Mouse (Mus musculus) thymus, adult 2 months (tissue): ENCODE data around the gene Grik5. TPM values are rescaled to one million over a fixed set of nuclear protein-coding genes. Genes with fewer than 3 reads are reported as not detected.
"Not testable (repeated sequence)": the region's sequence is repeated elsewhere in the genome, so short reads cannot be mapped to it uniquely, and the experiment has no call there.

Source experiments
- DNase-seq: peaks from one replicate; pipeline ENCODE4 v3.0.0; 2021
- H3K27ac ChIP-seq: fragments of 200-500 bp; 2 replicates; pipeline ENCODE4 v1.5.1; 2012; ENCODE audit warnings: low read length, control low read depth; ENCODE audit not compliant: control insufficient read depth, insufficient read depth
- H3K27me3 ChIP-seq: fragments of 200-500 bp; 2 replicates; pipeline ENCODE4 v1.6.1; 2012; ENCODE audit warnings: mild to moderate bottlenecking, low read length, moderate library complexity, mixed read lengths; ENCODE audit not compliant: control insufficient read depth, insufficient read depth
- H3K36me3 ChIP-seq: fragments of 200-500 bp; 2 replicates; pipeline ENCODE4 v1.6.1; 2012; ENCODE audit warnings: mild to moderate bottlenecking, low read length, moderate library complexity; ENCODE audit not compliant: control insufficient read depth, insufficient read depth
- H3K4me1 ChIP-seq: fragments of 200-500 bp; replicated peaks from 2 replicates; pipeline ENCODE4 v1.6.1; 2012; ENCODE audit warnings: low read length; ENCODE audit not compliant: control insufficient read depth, insufficient read depth
- H3K4me3 ChIP-seq: fragments of 200-500 bp; 2 replicates; pipeline ENCODE4 v1.5.1; 2012; ENCODE audit warnings: mild to moderate bottlenecking, low read length, control low read depth, moderate library complexity; ENCODE audit not compliant: control insufficient read depth, insufficient read depth
- CTCF ChIP-seq: fragments of 200-500 bp; IDR thresholded peaks from 2 replicates; pipeline ENCODE4 v1.5.1; 2012; ENCODE audit warnings: mild to moderate bottlenecking, control low read depth, low read length, moderate library complexity, borderline replicate concordance; ENCODE audit not compliant: control insufficient read depth, poor library complexity, insufficient read depth; ENCODE audit errors: extremely low read depth
- POLR2A ChIP-seq: fragments of 200-500 bp; IDR thresholded peaks from 2 replicates; pipeline ENCODE4 v1.6.1; 2012; ENCODE audit warnings: mild to moderate bottlenecking, low read length, control low read depth, moderate library complexity; ENCODE audit not compliant: control insufficient read depth, poor library complexity, insufficient read depth; ENCODE audit errors: extremely low read depth
- WGBS: fragments of 180-500 bp; shearing (Covaris S2); methylation state at CpG from one replicate; pipeline ENCODE4 v1.1.7; 2018; 5-methylcytosine and 5-hydroxymethylcytosine counted together
- polyA plus RNA-seq: library from polyadenylated mRNA; depleted of rRNA; stranded (reverse); fragments of >200 nt; gene quantifications from 2 replicates; pipeline ENCODE4 v1.2.3, GENCODE M21; 2012

The Grik5 gene
- polyA plus RNA-seq, 1 experiment: 19.1 TPM

DNA sequence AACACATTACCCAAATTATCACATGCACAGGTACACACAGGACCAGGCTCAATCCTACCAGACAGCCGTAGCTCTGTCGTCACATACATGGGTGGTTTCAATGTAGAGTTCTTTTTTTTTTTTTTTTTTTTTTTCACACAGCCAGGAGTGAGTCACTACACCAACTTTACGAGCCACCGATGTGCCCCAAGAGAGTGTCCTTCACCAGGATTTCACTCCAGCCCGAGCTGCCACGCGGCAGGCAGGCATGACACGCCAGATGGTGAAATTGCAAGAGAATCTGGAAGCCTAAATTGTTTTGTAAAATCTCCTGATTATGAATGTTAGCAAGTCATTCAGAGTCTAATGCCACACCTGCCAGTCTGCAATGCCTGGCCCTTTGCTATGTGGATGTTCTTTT, 24.8 kb downstream of the Grik5 start:
- Histone ChIP-seq H3K4me3 (no peak overlapping the region), H3K27me3 (no peaks in the 10 kb centered on the region), H3K36me3 (no peaks in the 10 kb centered on the region), H3K4me1 (no peaks in the 10 kb centered on the region), H3K27ac (no peak overlapping the region)
- TF ChIP-seq POLR2A (no peak), CTCF (no peak)
- no peak for DNase-seq
- WGBS: 97% methylated on average over 8 of the region's 8 CpGs

DNA sequence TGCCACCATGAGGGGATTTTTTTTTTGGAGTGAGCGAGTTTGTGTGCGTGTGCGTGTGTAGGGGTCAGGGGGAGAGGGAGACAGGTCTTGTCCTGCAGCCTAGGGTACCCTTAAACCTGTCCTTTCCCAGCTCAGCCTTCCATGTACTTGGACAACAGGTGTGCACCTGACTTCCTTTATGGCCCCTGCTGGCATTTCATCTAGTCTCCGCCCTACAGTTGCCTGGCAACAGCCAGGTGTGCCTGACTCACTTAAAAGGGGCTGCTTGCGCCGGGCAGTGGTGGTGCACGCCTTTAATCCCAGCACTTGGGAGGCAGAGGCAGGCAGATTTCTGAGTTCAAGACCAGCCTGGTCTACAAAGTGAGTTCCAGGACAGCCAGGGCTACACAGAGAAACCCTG, 27.5 kb downstream of the Grik5 start:
- DNase-seq, H3K27ac ChIP-seq, H3K27me3 ChIP-seq, H3K4me1 ChIP-seq, H3K36me3 ChIP-seq, H3K4me3 ChIP-seq: not testable (repeated sequence)
- 95% methylated on average over 7 of the region's 7 CpGs for WGBS

DNA sequence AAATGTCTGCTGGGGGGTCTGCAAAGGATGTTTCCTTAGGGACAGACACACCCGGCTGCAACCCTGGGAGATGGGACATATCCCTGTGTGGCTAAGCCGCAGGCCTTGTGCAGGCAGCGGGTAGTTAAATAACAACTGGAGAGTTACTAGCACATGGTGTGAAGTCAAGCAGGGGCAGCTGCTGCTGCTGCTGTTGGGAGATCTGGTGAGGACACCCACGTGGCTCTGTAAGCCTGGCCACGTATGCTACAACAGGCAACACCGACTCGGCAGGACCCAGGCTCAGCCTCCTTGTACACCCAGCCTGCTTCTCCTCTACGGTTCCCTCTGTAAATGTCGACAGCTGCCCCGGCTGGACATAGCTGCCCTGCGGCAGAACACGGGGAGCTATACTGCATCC, 30.2 kb downstream of the Grik5 start:
- Histone ChIP-seq H3K4me3 (no peak overlapping the region), H3K4me1 (no peaks in the 10 kb centered on the region), H3K27ac (no peak overlapping the region), H3K36me3 (no peaks in the 10 kb centered on the region), H3K27me3 (no peaks in the 10 kb centered on the region)
- WGBS: 98% methylated on average over 12 of the region's 12 CpGs
- TF ChIP-seq CTCF (no peak), POLR2A (no peak)
- no peak for DNase-seq

DNA sequence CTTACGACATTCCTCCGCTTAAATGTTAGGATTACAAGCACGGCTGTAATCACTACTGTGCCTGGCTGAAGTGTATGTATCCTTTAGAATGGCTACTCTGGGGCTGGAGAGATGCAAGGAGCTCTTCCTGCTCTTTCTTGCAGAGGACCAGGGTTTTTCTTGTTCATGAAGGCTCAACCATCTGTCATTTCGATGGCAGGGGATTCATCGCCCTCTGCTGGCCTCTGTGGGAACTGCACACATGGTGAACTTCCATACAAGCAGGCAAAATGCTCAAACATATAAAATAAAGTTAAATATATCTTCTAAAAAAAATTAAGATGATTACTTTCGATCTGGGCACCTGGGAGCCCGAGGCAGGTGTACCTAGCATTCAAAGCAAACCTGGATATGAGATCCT, 36.2 kb downstream of the Grik5 start:
- Histone ChIP-seq H3K4me3 (no peak overlapping the region), H3K36me3 (no peaks in the 10 kb centered on the region), H3K27me3 (no peaks in the 10 kb centered on the region), H3K4me1 (no peaks in the 10 kb centered on the region), H3K27ac (no peak overlapping the region)
- DNase-seq: peak; percentile 72
- no peak for TF ChIP-seq CTCF
- no peak for TF ChIP-seq POLR2A
- 44% methylated on average over 7 of the region's 7 CpGs for WGBS

DNA sequence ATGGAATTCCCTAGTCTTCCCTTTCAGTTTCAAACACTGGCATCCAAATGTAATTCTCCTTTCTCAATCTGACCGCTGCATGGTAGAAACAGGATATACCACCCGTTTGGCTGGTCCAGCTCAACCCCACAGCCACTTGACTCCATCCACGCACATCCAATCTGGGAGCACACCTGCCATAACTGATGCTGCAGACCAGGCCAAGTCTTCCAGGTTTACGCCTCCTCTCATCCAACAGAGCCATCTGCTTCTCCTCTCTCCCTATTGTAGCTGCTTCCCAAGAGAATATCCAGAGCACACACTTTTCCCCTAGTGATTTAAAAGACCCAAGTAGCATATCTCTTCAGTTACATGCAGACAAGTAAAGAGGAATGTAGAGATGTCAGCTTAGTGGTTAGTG, 37.4 kb downstream of the Grik5 start:
- Histone ChIP-seq H3K27ac (no peak overlapping the region), H3K36me3 (no peaks in the 10 kb centered on the region), H3K4me3 (no peak overlapping the region), H3K4me1 (no peaks in the 10 kb centered on the region), H3K27me3 (no peaks in the 10 kb centered on the region)
- DNase-seq: no peak
- 93% methylated on average over 4 of the region's 4 CpGs for WGBS
- TF ChIP-seq POLR2A (no peak), CTCF (no peak)

DNA sequence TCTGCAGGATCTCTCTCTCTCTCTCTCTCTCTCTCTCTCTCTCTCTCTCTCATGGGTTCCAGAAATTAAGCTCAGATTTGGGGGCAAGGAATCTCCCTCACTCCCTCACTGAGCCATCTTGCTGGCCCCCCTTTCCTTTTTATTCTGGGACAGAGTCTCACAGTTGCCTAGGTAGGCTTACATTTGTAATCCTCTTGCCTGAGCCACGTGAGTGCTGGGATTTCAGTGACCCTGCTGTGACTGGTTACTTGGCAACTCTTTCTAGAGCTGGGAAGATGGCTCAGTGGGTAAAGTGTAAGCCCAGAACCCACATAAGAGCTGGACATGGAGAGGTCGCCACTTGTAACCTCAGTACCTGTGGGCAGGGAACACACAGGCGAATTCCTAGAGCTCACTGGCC, 40.6 kb downstream of the Grik5 start:
- no peak for DNase-seq
- Histone ChIP-seq H3K4me1 (no peaks in the 10 kb centered on the region), H3K27me3 (no peaks in the 10 kb centered on the region), H3K4me3 (no peak overlapping the region), H3K36me3 (no peaks in the 10 kb centered on the region), H3K27ac (no peak overlapping the region)
- WGBS: 89% methylated on average over 3 of the region's 3 CpGs
- TF ChIP-seq CTCF (no peak), POLR2A (no peak)

DNA sequence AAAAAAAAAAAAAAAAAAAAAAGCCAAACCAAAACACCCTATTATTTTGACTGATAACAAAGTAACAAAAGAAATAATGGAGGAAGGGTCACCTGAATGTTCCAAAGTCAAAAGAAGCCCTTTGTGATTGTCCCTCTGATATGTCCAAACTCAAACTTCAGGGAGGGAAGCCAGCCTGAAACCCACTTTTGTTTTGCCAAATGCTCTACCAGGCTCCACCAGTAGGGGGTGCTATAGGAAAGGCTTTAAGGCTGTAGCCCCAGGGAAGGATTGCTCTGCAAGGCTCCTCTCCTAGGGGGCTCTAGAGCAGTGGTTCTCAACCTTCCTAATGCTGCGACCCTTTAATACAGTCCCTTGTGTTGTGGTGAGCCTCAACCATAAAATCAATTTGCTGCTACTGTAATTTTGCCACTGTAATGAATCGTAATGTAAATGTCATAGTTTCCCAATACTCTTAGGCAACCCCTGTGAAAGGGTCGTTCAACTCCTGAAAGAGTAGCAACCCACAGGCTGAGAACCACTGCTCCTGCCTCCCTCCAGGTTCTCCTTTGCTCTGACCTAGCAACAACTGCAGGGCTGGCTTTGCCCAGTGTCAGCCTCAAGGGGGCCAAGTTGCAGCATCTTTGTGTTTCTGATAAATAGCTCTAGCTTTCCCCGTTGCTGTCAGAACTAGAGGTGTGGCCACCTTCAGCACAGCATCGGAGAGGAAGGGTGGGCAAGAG, 42.0 kb downstream of the Grik5 start:
- DNase-seq: peak; percentile 80
- H3K4me1 ChIP-seq: no peaks in the 10 kb centered on the region
- 73% methylated on average over 5 of the region's 5 CpGs for WGBS
- TF ChIP-seq POLR2A: no peak
- no peak overlapping the region for H3K27ac ChIP-seq
- H3K4me3 ChIP-seq: no peak overlapping the region
- no peaks in the 10 kb centered on the region for H3K27me3 ChIP-seq
- no peaks in the 10 kb centered on the region for H3K36me3 ChIP-seq
